Mouse (Mus musculus) subcutaneous adipose tissue, adult 2 months (tissue): Measurements from ENCODE around the gene Eya2. TPM values are rescaled to one million over a fixed set of nuclear protein-coding genes. Genes with fewer than 3 reads are reported as not detected.

Source experiments
- polyA plus RNA-seq: library from polyadenylated mRNA; depleted of rRNA; stranded (reverse); fragments of >200 nt; gene quantifications from 2 replicates; pipeline ENCODE4 v1.2.3, GENCODE M21; 2012; ENCODE audit warnings: low replicate concordance; rRNA removed

Eya2 gene
- 10.2 and 81.5 TPM in 2 replicates for polyA plus RNA-seq

GRCm38 (mm10) chr2:165594907-165595675 is at the start of gene Eya2:
TSS of gene Eya2 (plus strand) at chr2:165595032.

Other genes starting within 250 kb of the Eya2 start
- 0.08 and 0.20 TPM in 2 replicates for gene Zfp663, start 226.3 kb upstream of the Eya2 start, polyA plus RNA-seq
- 1.9 and 5.8 TPM in 2 replicates for gene Zfp334, start 206.8 kb upstream of the Eya2 start, polyA plus RNA-seq
- gene Ocstamp, start 194.6 kb upstream of the Eya2 start, polyA plus RNA-seq = 0.23 and 0.64 TPM in 2 replicates
- gene Slc13a3, start 121.8 kb upstream of the Eya2 start, polyA plus RNA-seq = 1.7 and 3.2 TPM in 2 replicates
- 14.8 and 28.2 TPM in 2 replicates for gene Trp53rka, start 101.7 kb upstream of the Eya2 start, polyA plus RNA-seq
- 11.2 and 14.8 TPM in 2 replicates for gene Slc2a10, start 91.2 kb upstream of the Eya2 start, polyA plus RNA-seq